Mouse (Mus musculus): Measurements from ENCODE around the gene Thop1.

DNA sequence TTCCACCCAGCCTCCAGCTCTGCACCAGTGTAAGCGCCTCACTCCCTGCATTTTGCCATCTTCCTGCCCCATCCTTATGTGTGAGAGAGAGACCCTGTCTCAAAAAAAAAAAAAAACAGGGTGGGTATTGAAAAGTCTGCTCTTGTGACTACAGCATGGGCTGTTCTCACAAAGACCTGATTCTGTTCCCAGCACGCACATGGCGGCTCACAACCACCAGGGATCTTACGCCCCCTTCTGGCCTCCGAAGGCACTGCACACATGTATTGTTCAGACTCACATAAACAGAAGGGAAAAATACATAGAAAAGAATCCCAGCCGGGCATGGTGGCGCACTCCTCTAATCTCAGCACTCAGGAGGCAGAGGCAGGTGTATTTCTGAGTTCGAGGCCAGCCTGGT lies 47.1 kb upstream of the Thop1 start:
- TF ChIP-seq CEBPB (IDR thresholded peaks at IDR 0.05; ENCODE audit: low read depth) (no peak), CTCF (IDR thresholded peaks at IDR 0.05; ENCODE audit: control insufficient read depth, insufficient read depth, insufficient read length) (no peak), MAX (IDR thresholded peaks at IDR 0.05) (no peak)

Data from C2C12 (cell line).